8 mouse cellular contexts compared by ENCODE assay signal in the genomic region with DNA sequence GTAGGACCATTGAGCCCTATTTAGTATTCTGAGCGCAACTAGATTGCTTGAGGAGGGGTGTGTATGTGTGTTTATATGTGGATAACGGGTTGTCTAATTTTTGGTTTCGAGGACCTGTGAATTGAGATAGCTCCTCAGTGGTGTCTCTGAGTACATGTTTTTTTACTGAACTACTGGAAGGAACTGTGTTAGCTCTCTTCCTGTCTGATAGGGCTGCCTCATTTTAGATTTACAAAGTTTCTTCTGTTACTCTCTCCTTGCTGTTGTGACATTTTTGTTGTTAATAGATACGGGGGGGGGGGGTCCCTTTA. TPM values are rescaled to one million over a fixed set of nuclear protein-coding genes. Genes with fewer than 3 reads are reported as not detected.
DNase-seq lines count a peak whose midpoint lies in the region; ATAC-seq and TF ChIP-seq lines count a peak whose summit lies in the region.

No protein-coding gene starts in this region.

- no peak for DNase-seq in heart, postnatal 36 days
- DNase-seq in G1E (ENCODE audit: low spot score) = no peak
- DNase-seq in hindbrain, embryonic 10.5 days (ENCODE audit: low spot score) = no peak
- DNase-seq in midbrain, embryonic 10.5 days (ENCODE audit: low spot score) = no peak
- no peak for DNase-seq in ovary, postnatal 14 days (ENCODE audit: low spot score)
- DNase-seq in left cerebral cortex, adult 8-10 months (ENCODE audit: low spot score in 2 of 2) = no peak
- no peak for DNase-seq in layer of hippocampus, adult 8-10 months (ENCODE audit: low spot score in 2 of 2)

- no peak overlapping the region for H3K27ac ChIP-seq in heart, embryonic 13.5 days (replicated peaks)
- H3K27ac ChIP-seq in hindbrain, embryonic 10.5 days = no peak overlapping the region
- no peak overlapping the region for H3K27ac ChIP-seq in midbrain, embryonic 10.5 days (replicated peaks)

- intact Hi-C loops in heart, postnatal 36 days (cut with DNase I) = loop anchor here (5.0 to 10.0 kb wide), 2 partner anchors 111 to 411 kb away; a partner anchor contains a TSS

- H3K9ac ChIP-seq in heart, embryonic 13.5 days = peak overlapping the region; percentile 98

- peaks cover 36% of the 10 kb centered on the region for H3K36me3 ChIP-seq in heart, embryonic 13.5 days
- peaks cover 38% of the 10 kb centered on the region for H3K36me3 ChIP-seq in G1E (replicated peaks)
- peaks cover 31% of the 10 kb centered on the region for H3K36me3 ChIP-seq in hindbrain, embryonic 10.5 days
- peaks cover 33% of the 10 kb centered on the region for H3K36me3 ChIP-seq in midbrain, embryonic 10.5 days

- H3K27me3 ChIP-seq in heart, embryonic 13.5 days (replicated peaks) = peaks cover 18% of the 10 kb centered on the region
- no peaks in the 10 kb centered on the region for H3K27me3 ChIP-seq in G1E (ENCODE audit: insufficient read depth, low read length)
- H3K27me3 ChIP-seq in hindbrain, embryonic 10.5 days (ENCODE audit: insufficient read depth, poor library complexity, severe bottlenecking) = peaks cover 17% of the 10 kb centered on the region
- peaks cover 16% of the 10 kb centered on the region for H3K27me3 ChIP-seq in midbrain, embryonic 10.5 days (ENCODE audit: low read depth, poor library complexity, severe bottlenecking)

- 31% methylated on average over 4 of the region's 4 CpGs for WGBS in heart, embryonic 13.5 days
- WGBS in hindbrain, embryonic 10.5 days = 59% methylated on average over 4 of the region's 4 CpGs
- 52% methylated on average over 4 of the region's 4 CpGs for WGBS in midbrain, embryonic 10.5 days

- H3K4me1 ChIP-seq in heart, embryonic 13.5 days = peaks cover 13% of the 10 kb centered on the region
- H3K4me1 ChIP-seq in G1E (ENCODE audit: insufficient read depth, low read depth, low read length) = peaks cover 31% of the 10 kb centered on the region
- H3K4me1 ChIP-seq in hindbrain, embryonic 10.5 days (replicated peaks) = peaks cover 12% of the 10 kb centered on the region
- H3K4me1 ChIP-seq in midbrain, embryonic 10.5 days = peaks cover 10% of the 10 kb centered on the region

- H3K9me3 ChIP-seq in heart, embryonic 13.5 days = no peaks in the 10 kb centered on the region
- H3K9me3 ChIP-seq in G1E (replicated peaks) = no peaks in the 10 kb centered on the region
- no peaks in the 10 kb centered on the region for H3K9me3 ChIP-seq in hindbrain, embryonic 10.5 days
- no peaks in the 10 kb centered on the region for H3K9me3 ChIP-seq in midbrain, embryonic 10.5 days (replicated peaks)

- H3K4me3 ChIP-seq in heart, embryonic 13.5 days = peak overlapping the region; percentile 95
- H3K4me3 ChIP-seq in G1E (ENCODE audit: low read depth, low read length) = peak overlapping the region; percentile 79
- peak overlapping the region; percentile 74 for H3K4me3 ChIP-seq in hindbrain, embryonic 10.5 days
- peak overlapping the region; percentile 91 for H3K4me3 ChIP-seq in midbrain, embryonic 10.5 days

- TF ChIP-seq CTCF in G1E (IDR thresholded peaks at IDR 0.05; ENCODE audit: low read depth, low read length) = no peak

- H3K4me2 ChIP-seq in heart, embryonic 13.5 days = peak overlapping the region; percentile 91

- ATAC-seq in heart, embryonic 13.5 days (ENCODE audit: extremely low read depth, insufficient number of reproducible peaks, low FRiP score, low TSS enrichment) = no peak
- peak; percentile 3; the same call in 1 of the 2 replicates for ATAC-seq in G1E (ENCODE audit: extremely low read depth, insufficient number of reproducible peaks, low FRiP score, poor library complexity, severe bottlenecking)

RNA-seq across cellular contexts. Expression of a gene that starts 1.1 kb away (rescaled TPM):
- polyA plus RNA-seq in heart, embryonic 13.5 days (2015; fragmentation: Nextera tagmentation; extraction: Ambion mirVana) = 187 and 214 TPM in 2 replicates
- total RNA-seq in heart, postnatal 36 days (2021) = 100 to 1,000 TPM; 172 to 180 TPM
- total RNA-seq in G1E (2014; fragmentation: Nextera tagmentation) = 552 and 575 TPM in 2 replicates
- 387 and 411 TPM in 2 replicates for total RNA-seq in G1E (2017)
- polyA plus RNA-seq in G1E (2012) = 366 and 539 TPM in 2 replicates
- polyA plus RNA-seq in hindbrain, embryonic 10.5 days (2016; fragmentation: Nextera tagmentation; extraction: Ambion mirVana) = 203 and 222 TPM in 2 replicates
- polyA plus RNA-seq in midbrain, embryonic 10.5 days (2016; fragmentation: Nextera tagmentation; extraction: Ambion mirVana) = 232 and 249 TPM in 2 replicates
- total RNA-seq in left cerebral cortex, adult 8-10 months (2022) = 100 to 1,000 TPM; 250 to 309 (median 281) TPM
- total RNA-seq in layer of hippocampus, adult 8-10 months (2022) = 100 to 1,000 TPM; 236 to 287 (median 263) TPM

RNA-seq across cellular contexts. Expression of a gene that starts 42.4 kb away (rescaled TPM):
- polyA plus RNA-seq in heart, embryonic 13.5 days (2015; fragmentation: Nextera tagmentation; extraction: Ambion mirVana) = not detected in 2 replicates
- not detected for total RNA-seq in heart, postnatal 36 days (2021)
- total RNA-seq in G1E (2014; fragmentation: Nextera tagmentation) (not detected in 2 replicates), G1E (2017) (not detected in 2 replicates)
- not detected in 2 replicates for polyA plus RNA-seq in G1E (2012)
- 0.13 TPM in 1 of 2 replicates, not detected in the other for polyA plus RNA-seq in hindbrain, embryonic 10.5 days (2016; fragmentation: Nextera tagmentation; extraction: Ambion mirVana)
- not detected in 2 replicates for polyA plus RNA-seq in midbrain, embryonic 10.5 days (2016; fragmentation: Nextera tagmentation; extraction: Ambion mirVana)
- total RNA-seq in left cerebral cortex, adult 8-10 months (2022) = not detected
- total RNA-seq in layer of hippocampus, adult 8-10 months (2022) = not detected

RNA-seq across cellular contexts. Expression of a gene that starts 45.2 kb away (rescaled TPM):
- not detected in 2 replicates for polyA plus RNA-seq in heart, embryonic 13.5 days (2015; fragmentation: Nextera tagmentation; extraction: Ambion mirVana)
- not detected for total RNA-seq in heart, postnatal 36 days (2021)
- not detected in 2 replicates for total RNA-seq in G1E (2014; fragmentation: Nextera tagmentation)
- total RNA-seq in G1E (2017) = not detected in 2 replicates
- not detected in 2 replicates for polyA plus RNA-seq in G1E (2012)
- not detected in 2 replicates for polyA plus RNA-seq in hindbrain, embryonic 10.5 days (2016; fragmentation: Nextera tagmentation; extraction: Ambion mirVana)
- not detected in 2 replicates for polyA plus RNA-seq in midbrain, embryonic 10.5 days (2016; fragmentation: Nextera tagmentation; extraction: Ambion mirVana)
- not detected for total RNA-seq in left cerebral cortex, adult 8-10 months (2022)
- not detected for total RNA-seq in layer of hippocampus, adult 8-10 months (2022)
